In genomic region chr16:34694477-34694876, GRCm38 (mm10) we compare ENCODE assay signal across 45 mouse cellular contexts. TPM values are rescaled to one million over a fixed set of nuclear protein-coding genes. Genes with fewer than 3 reads are reported as not detected.
"Had no signal": no experiment of that assay in that cellular context is flagged by ENCODE, and none has a peak within 500 bp of the region (broad histone marks: within the 10 kb centered on the region; RNA-seq: fewer than 3 reads in every experiment).

No protein-coding gene starts in this region.

- H3K4me3 ChIP-seq: heart, embryonic 12.5 days; heart, embryonic 13.5 days; heart, embryonic 15.5 days; hindbrain, embryonic 10.5 days; hindbrain, embryonic 12.5 days; hindbrain, embryonic 13.5 days; hindbrain, embryonic 15.5 days; intestine, embryonic 15.5 days; kidney, embryonic 15.5 days; layer of hippocampus, adult 2 months; left cerebral cortex, adult 2 months had no signal

- ATAC-seq: hindbrain, embryonic 16.5 days; hindbrain, postnatal 0 days; inflammation-experienced regulatory T-cells, adult 6 months; intestine, embryonic 15.5 days; intestine, embryonic 16.5 days; intestine, postnatal 0 days had no signal

- H3K27me3 ChIP-seq: heart, embryonic 12.5 days; heart, embryonic 13.5 days; heart, embryonic 15.5 days; hindbrain, embryonic 12.5 days; hindbrain, embryonic 13.5 days; hindbrain, embryonic 15.5 days; intestine, embryonic 15.5 days; kidney, embryonic 15.5 days had no signal

- H3K9me3 ChIP-seq: heart, embryonic 12.5 days; heart, embryonic 13.5 days; heart, embryonic 15.5 days; hindbrain, embryonic 10.5 days; hindbrain, embryonic 12.5 days; hindbrain, embryonic 13.5 days; hindbrain, embryonic 15.5 days; intestine, embryonic 15.5 days; kidney, embryonic 15.5 days had no signal

- H3K9ac ChIP-seq: heart, embryonic 12.5 days; heart, embryonic 13.5 days; heart, embryonic 15.5 days; hindbrain, embryonic 12.5 days; hindbrain, embryonic 13.5 days; hindbrain, embryonic 14.5 days; hindbrain, embryonic 15.5 days; intestine, embryonic 15.5 days; kidney, embryonic 15.5 days had no signal

- H3K36me3 ChIP-seq: hindbrain, embryonic 15.5 days; intestine, embryonic 15.5 days had no signal

- DNase-seq: heart, postnatal 10 days; heart, postnatal 14 days; heart, postnatal 36 days; heart, postnatal 4 days; kidney, adult 11 months; kidney, adult 18-20 months; kidney, adult 2 months; kidney, adult 8-10 months; kidney, adult 9 months; kidney, postnatal 10 days; kidney, postnatal 14 days; kidney, postnatal 25 days; kidney, postnatal 36 days; layer of hippocampus, adult 9-11 months had no signal

- H3K27ac ChIP-seq: heart, embryonic 13.5 days; heart, embryonic 15.5 days; hindbrain, embryonic 10.5 days; hindbrain, embryonic 12.5 days; hindbrain, embryonic 13.5 days; hindbrain, embryonic 14.5 days; hindbrain, embryonic 15.5 days; hindbrain, postnatal 0 days; intestine, embryonic 15.5 days; kidney, embryonic 15.5 days; kidney, postnatal 0 days; layer of hippocampus, adult 2 months; left cerebral cortex, adult 2 months had no signal

RNA-seq across cellular contexts. Expression of gene Ropn1, which starts 44.8 kb away (rescaled TPM):
- total RNA-seq: heart, postnatal 10 days; heart, postnatal 25 days; hematopoietic stem cell, adult 5-6 weeks; hindbrain, postnatal 0 days; layer of hippocampus, adult 18-20 months; layer of hippocampus, adult 2 months; layer of hippocampus, postnatal 10 days; layer of hippocampus, postnatal 14 days; layer of hippocampus, postnatal 25 days; left cerebral cortex, adult 18-20 months; left cerebral cortex, adult 2 months; left cerebral cortex, adult 8-10 months had no signal
- polyA plus RNA-seq: hindbrain, embryonic 10.5 days; hindbrain, embryonic 11.5 days; hindbrain, embryonic 12.5 days; hindbrain, embryonic 13.5 days; hindbrain, embryonic 15.5 days; hindbrain, embryonic 16.5 days; inflammation-experienced regulatory T-cells, adult 6 months; intestine, embryonic 14.5 days; intestine, embryonic 15.5 days; intestine, embryonic 16.5 days; intestine, postnatal 0 days; kidney, embryonic 14.5 days; kidney, embryonic 15.5 days; kidney, embryonic 16.5 days; kidney, postnatal 0 days; large intestine, adult 2 months had no signal

RNA-seq across cellular contexts. Expression of gene Mylk, which starts 50.5 kb away (rescaled TPM):
- polyA plus RNA-seq: inflammation-experienced regulatory T-cells, adult 6 months had no signal
